Mouse (Mus musculus) bone marrow macrophage, adult 2 months (primary cell): ENCODE data around the gene Tmem254a. TPM values are rescaled to one million over a fixed set of nuclear protein-coding genes. Genes with fewer than 3 reads are reported as not detected.
"Not testable (repeated sequence)": the region's sequence is repeated elsewhere in the genome, so short reads cannot be mapped to it uniquely, and the experiment has no call there.

Experiments
- H3K27ac ChIP-seq: 2 replicates; pipeline ENCODE4 v1.5.1; 2012; ENCODE audit warnings: low read depth, low read length; ENCODE audit not compliant: insufficient read depth
- H3K4me1 ChIP-seq: 2 replicates; pipeline ENCODE4 v1.6.1; 2012; ENCODE audit warnings: low read length; ENCODE audit not compliant: control insufficient read depth, insufficient read depth
- H3K4me3 ChIP-seq: 2 replicates; pipeline ENCODE4 v1.5.1; 2012; ENCODE audit warnings: mild to moderate bottlenecking, low read length, moderate library complexity; ENCODE audit not compliant: insufficient read depth
- polyA plus RNA-seq: library from polyadenylated mRNA; stranded (reverse); fragments of >200 nt; gene quantifications from 2 replicates; pipeline ENCODE4 v1.2.4, GENCODE M21; 2012; ENCODE audit not compliant: missing spikeins, insufficient read depth, insufficient read length

Tmem254a gene
- 1.4 and 2.0 TPM in 2 replicates for polyA plus RNA-seq

DNA sequence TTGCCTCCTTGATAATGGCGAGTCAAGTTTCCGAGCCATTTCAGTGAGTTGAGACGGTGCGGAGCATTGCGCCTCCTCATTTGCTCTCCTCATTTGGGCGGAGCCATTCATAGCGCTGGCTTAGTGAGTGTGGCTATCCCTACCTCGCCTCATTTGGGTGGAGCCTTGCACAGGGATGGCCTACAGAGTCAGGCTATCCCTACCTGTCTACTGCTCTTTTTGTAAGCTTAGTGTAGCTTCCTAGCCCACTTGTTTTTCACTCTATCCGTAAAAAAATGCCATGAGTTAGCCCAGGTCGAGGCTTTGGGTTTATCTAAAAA, at the start of gene Tmem254a:
Gene Tmem254a (minus strand): TSS at position 111 of the 320 bp plus-strand sequence.
- not testable (repeated sequence) for H3K4me3 ChIP-seq, H3K27ac ChIP-seq, H3K4me1 ChIP-seq

DNA sequence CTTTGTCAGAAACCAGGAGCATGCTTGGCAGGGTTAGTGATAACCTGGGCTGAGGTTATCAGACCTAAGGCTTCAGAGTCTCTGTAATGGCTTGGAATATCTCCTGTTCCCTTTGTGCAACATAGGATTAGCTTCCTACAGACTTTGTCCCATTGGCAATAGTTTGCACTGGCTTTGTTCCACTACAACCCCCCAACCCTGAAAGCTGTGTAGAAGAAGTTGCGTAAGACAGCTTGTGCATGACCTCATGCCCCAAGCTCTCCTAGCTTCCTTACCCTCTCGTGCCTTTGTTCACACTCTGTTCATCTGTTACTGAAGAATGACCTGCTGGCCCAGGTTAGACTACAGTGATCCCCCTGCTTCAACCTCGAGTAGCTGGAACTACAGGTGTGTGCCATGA, 30.4 kb upstream of the Tmem254a start:
- H3K4me1 ChIP-seq, H3K27ac ChIP-seq, H3K4me3 ChIP-seq: not testable (repeated sequence)

DNA sequence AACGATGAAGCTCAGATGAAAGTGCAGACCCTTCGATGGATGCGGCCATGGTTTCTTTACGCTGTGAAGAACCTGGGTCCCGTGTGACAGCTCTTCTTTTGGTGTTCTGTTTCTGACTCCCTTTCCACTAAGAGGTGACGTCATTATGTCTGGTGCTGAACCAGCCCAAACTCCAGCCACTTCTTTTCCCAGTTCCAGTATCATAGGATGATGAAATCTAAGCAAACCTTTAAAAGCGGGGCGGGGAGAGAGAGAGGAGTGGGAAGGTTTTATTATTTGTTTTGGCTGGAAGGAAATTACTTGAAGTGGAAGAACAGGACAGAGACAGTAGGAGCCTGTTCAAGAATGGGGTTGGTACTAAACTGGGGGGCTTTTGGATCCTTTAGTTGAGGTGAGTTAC, 10.5 kb upstream of the Tmem254a start, which contains the start of gene Cphx1:
Gene Cphx1 (plus strand): TSS at position 301 of the 400 bp plus-strand sequence.
- not testable (repeated sequence) for H3K4me1 ChIP-seq, H3K27ac ChIP-seq, H3K4me3 ChIP-seq

DNA sequence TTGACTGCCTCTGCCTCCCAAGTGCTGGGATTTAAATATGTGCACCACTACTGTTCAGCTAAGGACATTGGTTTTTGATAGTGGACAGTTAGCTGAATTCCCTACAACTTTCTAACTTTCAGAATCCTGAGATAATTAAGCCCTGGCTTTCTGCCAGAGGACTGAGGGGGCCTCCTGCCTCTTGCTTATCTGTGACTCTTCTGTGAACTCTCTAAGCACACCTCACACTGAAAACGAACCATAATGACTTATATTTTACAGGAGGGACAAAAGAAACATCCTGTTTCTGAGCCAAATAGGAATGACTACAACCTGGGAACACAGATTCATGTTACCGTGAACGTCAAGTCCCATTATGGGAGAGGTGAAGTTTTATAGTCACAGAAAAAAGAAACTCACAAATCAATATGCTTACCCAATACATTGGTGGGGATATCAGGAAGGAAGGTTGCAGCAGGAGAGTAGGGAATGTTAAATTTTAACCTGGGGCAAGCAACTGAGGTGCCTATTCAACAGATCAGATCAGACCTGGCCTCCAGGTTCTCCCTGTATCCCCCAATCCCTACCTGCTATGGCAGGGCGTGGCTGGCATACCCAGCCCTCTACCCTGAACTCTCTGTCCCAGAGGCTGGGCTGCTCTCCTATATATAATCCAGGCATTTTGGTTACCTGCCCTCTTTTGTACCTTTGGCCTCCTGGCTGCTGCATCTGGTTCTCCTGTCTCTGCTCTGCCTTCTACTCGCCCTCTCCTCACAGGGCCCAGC, 9.6 kb upstream of the Tmem254a start:
- H3K27ac ChIP-seq, H3K4me1 ChIP-seq, H3K4me3 ChIP-seq: not testable (repeated sequence)

DNA sequence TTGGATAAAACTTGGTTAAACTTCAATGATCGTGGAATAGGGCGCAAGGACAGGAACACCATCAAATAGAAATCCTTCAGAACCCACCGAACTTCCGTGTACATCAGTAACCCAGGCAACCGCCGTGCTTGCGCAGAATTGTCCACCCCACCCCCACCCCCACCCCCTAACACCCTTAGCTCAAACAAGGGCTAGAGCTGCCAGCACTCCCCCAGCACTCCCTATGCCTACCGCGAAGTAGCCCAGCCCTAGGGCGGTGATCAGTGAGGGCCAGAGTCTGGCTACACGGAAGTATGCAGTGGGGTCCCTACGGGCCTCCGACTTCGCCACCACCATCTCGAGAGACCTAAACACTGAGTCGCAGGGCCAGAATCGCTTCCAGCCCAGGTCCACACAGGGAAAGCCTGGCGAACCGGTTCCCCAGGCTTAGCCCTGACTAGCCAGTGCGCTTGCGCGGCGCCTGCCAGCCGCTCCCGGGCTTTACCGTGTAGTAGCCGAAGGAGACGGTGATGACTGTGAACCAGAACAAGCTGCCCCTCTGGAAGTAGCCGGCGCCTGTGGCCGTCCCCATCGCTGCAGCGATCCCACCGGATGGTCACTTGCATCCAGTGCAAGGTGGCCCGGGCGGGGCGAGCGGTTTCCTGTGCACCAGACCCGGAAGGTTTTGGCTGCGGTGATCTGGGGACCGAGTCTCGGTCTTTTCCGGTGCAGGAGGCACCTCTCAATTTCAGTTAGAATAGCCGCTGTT, 484 bp downstream of the Tmem254a start:
- H3K27ac ChIP-seq, H3K4me1 ChIP-seq, H3K4me3 ChIP-seq: not testable (repeated sequence)

DNA sequence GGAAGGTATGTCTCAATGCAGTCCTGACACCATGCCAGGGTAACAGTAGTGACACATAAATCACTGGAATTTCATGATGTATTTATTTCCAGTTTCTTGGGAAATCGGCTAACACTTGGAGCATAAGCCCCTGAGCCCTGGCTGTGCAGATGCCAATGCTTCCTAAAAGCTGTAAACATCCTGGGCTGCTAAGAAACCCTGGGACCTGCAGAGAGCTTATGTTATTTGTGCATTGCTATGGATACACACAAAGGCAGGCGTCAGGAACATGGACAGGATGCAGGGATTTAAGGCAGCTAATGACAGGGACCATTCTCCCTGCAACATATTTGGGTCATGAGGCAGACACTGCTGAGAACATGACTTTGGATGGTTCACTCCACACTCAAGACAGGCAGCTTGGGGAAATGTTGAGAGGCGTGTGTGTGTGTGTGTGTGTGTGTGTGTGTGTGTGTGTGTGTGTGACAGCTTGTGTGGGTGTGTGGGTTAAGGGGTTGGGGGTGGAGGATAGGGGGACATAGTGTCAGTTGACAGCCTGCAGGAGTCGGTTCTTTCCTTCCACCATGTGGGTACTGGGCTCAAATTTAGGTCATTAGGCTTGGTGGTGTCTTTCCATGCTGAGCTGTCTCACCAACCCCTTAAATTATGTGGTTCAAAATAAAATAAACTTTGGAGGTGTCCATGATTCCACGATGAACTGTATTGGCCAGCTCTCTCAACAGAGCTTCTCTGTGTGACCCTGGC, 8.9 kb downstream of the Tmem254a start:
- H3K4me3 ChIP-seq, H3K27ac ChIP-seq, H3K4me1 ChIP-seq: not testable (repeated sequence)

DNA sequence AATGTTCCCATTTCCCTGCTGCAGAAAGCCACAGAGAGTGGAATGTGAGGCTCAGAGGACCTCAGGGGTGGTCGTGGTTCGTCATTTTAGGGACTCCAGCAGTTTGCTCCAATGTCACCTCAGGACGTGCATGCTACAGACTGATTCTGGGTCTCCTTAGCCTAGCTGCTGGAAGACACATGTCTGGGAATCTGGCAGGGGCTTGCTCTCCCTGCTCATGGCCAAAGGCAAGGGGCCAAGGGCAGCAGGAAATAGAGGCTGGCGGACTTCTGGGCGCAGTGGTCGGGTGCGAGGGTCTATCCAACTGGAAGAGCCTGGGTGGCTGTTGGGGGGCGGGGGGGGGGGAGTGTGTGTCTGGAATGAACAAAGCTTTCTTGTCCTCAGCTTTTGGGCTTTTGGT, 18.5 kb downstream of the Tmem254a start:
- not testable (repeated sequence) for H3K4me1 ChIP-seq, H3K27ac ChIP-seq, H3K4me3 ChIP-seq

DNA sequence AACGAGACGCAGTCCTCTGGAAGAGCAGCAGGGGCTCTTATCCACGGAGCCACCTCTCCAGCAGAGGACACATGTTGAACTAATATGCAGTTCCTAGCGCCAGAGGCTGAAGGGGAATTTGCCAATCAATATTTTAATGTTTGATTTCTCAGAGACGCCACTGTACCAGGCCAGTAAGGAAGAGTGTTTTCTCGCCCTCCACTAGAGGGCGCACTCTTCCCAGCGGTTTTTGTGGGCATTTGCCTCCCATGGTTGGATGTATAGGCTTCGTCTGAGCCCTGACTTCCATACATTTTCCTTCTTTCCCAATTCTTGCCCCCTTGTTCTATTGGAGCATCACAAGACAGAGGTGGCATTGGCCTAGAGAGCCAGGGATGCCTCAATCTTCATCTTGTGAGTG, 20.2 kb downstream of the Tmem254a start:
- not testable (repeated sequence) for H3K4me1 ChIP-seq, H3K4me3 ChIP-seq, H3K27ac ChIP-seq

DNA sequence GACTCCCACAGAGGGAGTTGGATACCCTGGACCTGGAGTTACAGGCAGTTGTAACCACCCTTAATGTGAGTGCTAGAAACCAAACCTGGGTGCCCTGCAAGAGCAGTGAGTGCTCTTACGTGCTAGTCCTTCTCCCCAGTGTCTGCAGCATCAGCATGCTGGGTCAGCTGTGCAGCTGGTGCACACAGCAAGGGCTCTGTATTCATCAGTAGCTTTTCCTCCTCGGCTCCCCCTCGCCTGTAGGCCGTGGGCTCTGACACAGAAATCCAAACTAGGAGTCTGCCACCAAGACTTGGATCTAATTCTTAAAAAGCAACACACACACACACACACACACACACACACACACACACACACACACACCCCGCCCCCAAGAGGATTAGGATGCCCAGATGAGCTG, 22.2 kb downstream of the Tmem254a start:
- H3K27ac ChIP-seq, H3K4me1 ChIP-seq, H3K4me3 ChIP-seq: not testable (repeated sequence)

DNA sequence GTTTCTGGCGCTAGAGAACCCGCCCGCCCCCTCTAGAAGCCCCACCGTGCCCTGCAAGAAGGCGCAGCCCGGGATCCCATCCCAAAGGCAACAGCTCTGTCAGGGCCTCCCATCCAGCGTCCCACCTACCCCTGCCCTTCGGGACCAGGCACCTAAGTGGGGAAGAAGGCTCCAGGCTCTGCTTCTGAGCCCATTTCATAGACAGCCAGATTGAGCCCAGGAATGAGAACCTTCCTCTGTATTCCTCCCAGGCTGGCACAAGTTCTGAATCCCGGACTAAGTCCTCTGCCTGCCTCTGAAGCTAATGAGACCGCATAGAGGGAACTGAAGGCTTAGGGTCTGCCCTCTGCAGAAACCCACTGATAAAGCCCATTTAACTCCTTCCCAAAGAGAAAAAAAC, 24.5 kb downstream of the Tmem254a start, which contains the start of gene Plac9a:
Gene Plac9a (minus strand): TSS at position 101 of the 400 bp plus-strand sequence.
- not testable (repeated sequence) for H3K27ac ChIP-seq, H3K4me1 ChIP-seq, H3K4me3 ChIP-seq

DNA sequence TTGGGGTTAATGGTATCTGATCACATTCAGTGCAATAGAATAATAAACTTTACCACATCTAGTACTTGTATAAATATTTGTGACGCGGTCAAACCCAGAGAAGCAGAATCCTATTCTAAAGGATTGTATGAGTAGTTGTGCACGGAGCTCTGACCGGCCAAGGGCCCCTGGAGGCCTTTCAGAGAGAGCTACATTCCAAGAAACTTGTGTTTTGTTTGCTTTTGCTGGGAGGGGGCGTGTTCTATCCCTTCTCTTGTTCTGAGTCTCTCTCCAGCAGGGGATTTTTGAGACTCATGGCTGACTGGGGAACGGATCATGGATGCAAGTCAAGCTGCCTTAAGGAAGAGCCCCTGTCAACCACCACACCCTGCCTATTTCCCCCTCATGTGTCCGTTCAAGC, 31.8 kb downstream of the Tmem254a start:
- H3K4me1 ChIP-seq, H3K27ac ChIP-seq, H3K4me3 ChIP-seq: not testable (repeated sequence)

DNA sequence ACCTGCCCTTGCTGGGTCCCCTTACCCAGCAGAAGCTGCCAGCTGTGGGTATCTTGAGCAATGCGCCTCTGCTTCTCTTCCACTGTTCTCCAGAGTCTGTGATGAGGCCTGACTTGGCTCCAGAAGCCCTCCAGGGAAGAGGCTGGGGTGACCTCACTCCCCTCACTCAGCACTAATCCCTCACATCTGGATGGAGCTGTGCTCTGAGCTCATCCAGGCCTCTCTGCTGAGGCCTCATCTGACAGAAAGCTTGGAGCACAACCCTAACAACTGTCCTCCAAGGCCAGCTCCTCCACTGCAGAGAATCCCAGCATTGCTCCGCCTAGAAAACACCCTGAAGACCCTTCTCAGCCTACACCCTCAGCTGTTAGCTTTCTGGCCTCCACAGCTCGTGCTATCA, 32.9 kb downstream of the Tmem254a start:
- H3K4me1 ChIP-seq, H3K4me3 ChIP-seq, H3K27ac ChIP-seq: not testable (repeated sequence)

DNA sequence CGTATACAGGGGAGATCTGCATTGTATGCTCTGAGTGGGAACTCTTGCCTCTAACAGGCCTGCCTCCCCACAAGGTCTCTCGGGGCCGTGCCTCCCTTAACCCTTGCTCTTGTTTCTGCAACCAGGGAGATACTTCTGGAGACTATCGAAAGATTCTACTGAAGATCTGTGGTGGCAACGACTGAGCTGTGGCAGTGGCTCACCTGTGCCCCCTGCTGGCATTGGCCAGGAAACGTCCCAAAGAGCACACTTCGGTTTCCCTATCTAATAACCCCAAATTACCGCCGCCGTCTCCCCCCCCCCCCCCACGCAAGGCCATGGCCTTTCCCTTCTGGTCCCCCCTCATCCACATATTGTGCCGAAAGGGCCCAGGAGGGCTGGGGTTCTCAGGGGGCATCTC, 41.6 kb downstream of the Tmem254a start:
- H3K27ac ChIP-seq, H3K4me1 ChIP-seq, H3K4me3 ChIP-seq: not testable (repeated sequence)

DNA sequence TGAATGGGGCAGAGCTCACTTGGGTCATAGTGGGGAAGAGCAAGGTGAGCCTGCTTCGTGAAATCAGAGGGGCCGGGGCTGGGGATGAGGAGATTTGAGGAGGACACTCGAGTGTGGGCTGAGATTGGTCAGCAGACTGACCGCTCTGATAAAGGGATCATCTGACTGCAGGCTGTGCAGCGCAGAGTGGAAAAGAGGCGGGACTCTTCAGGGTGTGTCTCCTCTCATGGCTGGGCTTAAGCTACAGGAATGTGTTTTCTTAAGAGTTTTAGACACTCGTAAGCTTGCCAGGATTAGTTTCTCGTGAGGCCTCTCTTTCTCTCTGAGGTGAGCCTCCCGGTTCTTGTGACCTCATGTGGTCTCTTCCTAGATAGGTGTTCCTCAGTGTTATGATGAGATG, 45.7 kb downstream of the Tmem254a start:
- not testable (repeated sequence) for H3K4me1 ChIP-seq, H3K4me3 ChIP-seq, H3K27ac ChIP-seq

DNA sequence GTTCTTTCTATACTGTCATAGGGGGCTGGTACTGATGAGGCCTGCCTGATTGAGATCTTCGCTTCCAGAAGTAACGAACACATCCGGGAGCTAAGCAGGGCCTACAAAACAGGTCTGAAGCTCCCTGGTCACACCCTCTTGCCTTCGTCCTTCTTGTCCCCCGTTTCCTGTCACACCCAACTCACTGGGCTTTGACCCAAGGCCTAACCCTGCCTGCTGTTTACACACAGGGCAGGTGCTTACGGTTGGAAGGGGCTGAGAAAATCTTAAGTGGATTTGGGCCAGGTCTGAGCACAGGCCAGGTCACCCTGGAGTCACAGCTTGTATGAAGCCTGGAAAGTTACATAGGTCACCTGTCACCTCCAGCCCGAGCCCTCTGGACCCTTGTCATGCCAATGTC, 50.8 kb downstream of the Tmem254a start:
- H3K27ac ChIP-seq, H3K4me1 ChIP-seq: not testable (repeated sequence)

More for the DNA sequence above, 50.8 kb downstream of the Tmem254a start:
- not testable (repeated sequence) for H3K4me3 ChIP-seq
